Mouse (Mus musculus): ENCODE measurements around the gene Slc44a1. TPM values are rescaled to one million over a fixed set of nuclear protein-coding genes. Genes with fewer than 3 reads are reported as not detected.

Slc44a1 gene
- polyA plus RNA-seq, 1 experiment from 2014 or later = 27.9 TPM

- no peaks in the 10 kb centered on the region for H3K4me1 ChIP-seq (replicated peaks; ENCODE audit: control insufficient read depth, insufficient read depth, low read length)
- no peaks in the 10 kb centered on the region for H3K27me3 ChIP-seq (replicated peaks; ENCODE audit: control insufficient read depth, insufficient read depth, low read length)
- ATAC-seq = no peak
- no peaks in the 10 kb centered on the region for H3K9me3 ChIP-seq (ENCODE audit: control insufficient read depth)
- peak; percentile 53 for TF ChIP-seq CTCF (IDR thresholded peaks at IDR 0.05; ENCODE audit: low read depth)
- H3K4me2 ChIP-seq (replicated peaks; ENCODE audit: low read depth) = no peak overlapping the region
- H3K9ac ChIP-seq (ENCODE audit: low read depth, low read length) = no peak overlapping the region
- 66% methylated on average over 4 of the region's 4 CpGs for WGBS
- no peak overlapping the region for H3K27ac ChIP-seq (ENCODE audit: low read depth, low read length)
- no peak overlapping the region for H3K4me3 ChIP-seq (ENCODE audit: low read depth, low read length)
- peaks cover 32% of the 10 kb centered on the region for H3K36me3 ChIP-seq (ENCODE audit: control insufficient read depth, insufficient read depth)
These were observed 109.2 kb downstream of the Slc44a1 start for GRCm38 (mm10) chr4:53549375-53549774.

GRCm38 (mm10) chr4:53564618-53565017 is 124.4 kb downstream of the Slc44a1 start:
- H3K27ac ChIP-seq (ENCODE audit: low read depth, low read length) = no peak overlapping the region
- ATAC-seq = no peak

GRCm38 (mm10) chr4:53567065-53567464 is 126.9 kb downstream of the Slc44a1 start:
- 93% methylated on average over 1 of the region's 1 CpGs for WGBS
- H3K9me3 ChIP-seq (ENCODE audit: control insufficient read depth) = no peaks in the 10 kb centered on the region
- H3K36me3 ChIP-seq (ENCODE audit: control insufficient read depth, insufficient read depth) = peaks cover 21% of the 10 kb centered on the region
- no peak for ATAC-seq
- no peaks in the 10 kb centered on the region for H3K4me1 ChIP-seq (replicated peaks; ENCODE audit: control insufficient read depth, insufficient read depth, low read length)
- H3K27me3 ChIP-seq (replicated peaks; ENCODE audit: control insufficient read depth, insufficient read depth, low read length) = no peaks in the 10 kb centered on the region
- H3K27ac ChIP-seq (ENCODE audit: low read depth, low read length) = no peak overlapping the region
- no peak overlapping the region for H3K4me3 ChIP-seq (ENCODE audit: low read depth, low read length)
- H3K4me2 ChIP-seq (replicated peaks; ENCODE audit: low read depth) = no peak overlapping the region
- TF ChIP-seq CTCF (IDR thresholded peaks at IDR 0.05; ENCODE audit: low read depth) = no peak
- H3K9ac ChIP-seq (ENCODE audit: low read depth, low read length) = no peak overlapping the region

More at GRCm38 (mm10) chr4:53564618-53565017, 124.4 kb downstream of the Slc44a1 start:
- no peak for TF ChIP-seq CTCF (IDR thresholded peaks at IDR 0.05; ENCODE audit: low read depth)
- H3K4me2 ChIP-seq (replicated peaks; ENCODE audit: low read depth) = no peak overlapping the region
- H3K36me3 ChIP-seq (ENCODE audit: control insufficient read depth, insufficient read depth) = peaks cover 32% of the 10 kb centered on the region
- no peaks in the 10 kb centered on the region for H3K27me3 ChIP-seq (replicated peaks; ENCODE audit: control insufficient read depth, insufficient read depth, low read length)
- H3K4me1 ChIP-seq (replicated peaks; ENCODE audit: control insufficient read depth, insufficient read depth, low read length) = no peaks in the 10 kb centered on the region
- H3K4me3 ChIP-seq (ENCODE audit: low read depth, low read length) = no peak overlapping the region
- no peak overlapping the region for H3K9ac ChIP-seq (ENCODE audit: low read depth, low read length)
- no peaks in the 10 kb centered on the region for H3K9me3 ChIP-seq (ENCODE audit: control insufficient read depth)
- WGBS = 85% methylated on average over 5 of the region's 5 CpGs

GRCm38 (mm10) chr4:53575558-53575957 is 135.3 kb downstream of the Slc44a1 start:
- H3K4me2 ChIP-seq (replicated peaks; ENCODE audit: low read depth) = no peak overlapping the region
- no peaks in the 10 kb centered on the region for H3K27me3 ChIP-seq (replicated peaks; ENCODE audit: control insufficient read depth, insufficient read depth, low read length)
- no peak for ATAC-seq
- TF ChIP-seq CTCF (IDR thresholded peaks at IDR 0.05; ENCODE audit: low read depth) = no peak
- no peaks in the 10 kb centered on the region for H3K36me3 ChIP-seq (ENCODE audit: control insufficient read depth, insufficient read depth)
- H3K9me3 ChIP-seq (ENCODE audit: control insufficient read depth) = no peaks in the 10 kb centered on the region
- no peaks in the 10 kb centered on the region for H3K4me1 ChIP-seq (replicated peaks; ENCODE audit: control insufficient read depth, insufficient read depth, low read length)
- H3K27ac ChIP-seq (ENCODE audit: low read depth, low read length) = no peak overlapping the region
- WGBS = 81% methylated on average over 2 of the region's 2 CpGs
- no peak overlapping the region for H3K4me3 ChIP-seq (ENCODE audit: low read depth, low read length)
- no peak overlapping the region for H3K9ac ChIP-seq (ENCODE audit: low read depth, low read length)

GRCm38 (mm10) chr4:53587676-53588075 is 147.5 kb downstream of the Slc44a1 start:
- H3K4me1 ChIP-seq (replicated peaks; ENCODE audit: control insufficient read depth, insufficient read depth, low read length) = peaks cover 6% of the 10 kb centered on the region; the same call in 1 of the 2 replicates
- H3K9me3 ChIP-seq (ENCODE audit: control insufficient read depth) = no peaks in the 10 kb centered on the region
- H3K36me3 ChIP-seq (ENCODE audit: control insufficient read depth, insufficient read depth) = no peaks in the 10 kb centered on the region
- H3K9ac ChIP-seq (ENCODE audit: low read depth, low read length) = no peak overlapping the region
- no peaks in the 10 kb centered on the region for H3K27me3 ChIP-seq (replicated peaks; ENCODE audit: control insufficient read depth, insufficient read depth, low read length)
- no peak for ATAC-seq
- no peak overlapping the region for H3K4me3 ChIP-seq (ENCODE audit: low read depth, low read length)
- H3K4me2 ChIP-seq (replicated peaks; ENCODE audit: low read depth) = no peak overlapping the region
- no peak for TF ChIP-seq CTCF (IDR thresholded peaks at IDR 0.05; ENCODE audit: low read depth)
- no peak overlapping the region for H3K27ac ChIP-seq (ENCODE audit: low read depth, low read length)

- Histone ChIP-seq H3K27ac (ENCODE audit: low read depth, low read length) (no peak overlapping the region), H3K4me2 (replicated peaks; ENCODE audit: low read depth) (no peak overlapping the region), H3K9me3 (ENCODE audit: control insufficient read depth) (no peaks in the 10 kb centered on the region), H3K36me3 (ENCODE audit: control insufficient read depth, insufficient read depth) (no peaks in the 10 kb centered on the region), H3K4me1 (replicated peaks; ENCODE audit: control insufficient read depth, insufficient read depth, low read length) (peaks cover 6% of the 10 kb centered on the region; the same call in 1 of the 2 replicates), H3K9ac (ENCODE audit: low read depth, low read length) (no peak overlapping the region), H3K27me3 (replicated peaks; ENCODE audit: control insufficient read depth, insufficient read depth, low read length) (no peaks in the 10 kb centered on the region), H3K4me3 (ENCODE audit: low read depth, low read length) (no peak overlapping the region)
- no peak for ATAC-seq
- WGBS = 84% methylated on average over 1 of the region's 1 CpGs
- no peak for TF ChIP-seq CTCF (IDR thresholded peaks at IDR 0.05; ENCODE audit: low read depth)
These were observed 148.7 kb downstream of the Slc44a1 start for GRCm38 (mm10) chr4:53588936-53589335.

GRCm38 (mm10) chr4:53589466-53589865 is 149.3 kb downstream of the Slc44a1 start:
- 85% methylated on average over 4 of the region's 4 CpGs for WGBS
- ATAC-seq = no peak
- H3K27me3 ChIP-seq (replicated peaks; ENCODE audit: control insufficient read depth, insufficient read depth, low read length) = no peaks in the 10 kb centered on the region
- H3K9me3 ChIP-seq (ENCODE audit: control insufficient read depth) = no peaks in the 10 kb centered on the region
- no peak for TF ChIP-seq CTCF (IDR thresholded peaks at IDR 0.05; ENCODE audit: low read depth)
- no peak overlapping the region for H3K4me3 ChIP-seq (ENCODE audit: low read depth, low read length)
- peaks cover 6% of the 10 kb centered on the region; the same call in 1 of the 2 replicates for H3K4me1 ChIP-seq (replicated peaks; ENCODE audit: control insufficient read depth, insufficient read depth, low read length)
- H3K36me3 ChIP-seq (ENCODE audit: control insufficient read depth, insufficient read depth) = no peaks in the 10 kb centered on the region
- no peak overlapping the region for H3K27ac ChIP-seq (ENCODE audit: low read depth, low read length)
- no peak overlapping the region for H3K9ac ChIP-seq (ENCODE audit: low read depth, low read length)
- H3K4me2 ChIP-seq (replicated peaks; ENCODE audit: low read depth) = no peak overlapping the region

Measured in intestine, postnatal 0 days (tissue).